In genomic region chr6:28416981-28417380, GRCm38 (mm10) we compare ENCODE assay signal across 34 mouse cellular contexts. TPM values are rescaled to one million over a fixed set of nuclear protein-coding genes. Genes with fewer than 3 reads are reported as not detected.
A peak's percentile ranks its signal among the peaks of the same experiment; 100 is the strongest.
DNase-seq lines count a peak whose midpoint lies in the region; ATAC-seq and TF ChIP-seq lines count a peak whose summit lies in the region.
"Had no signal": no experiment of that assay in that cellular context is flagged by ENCODE, and none has a peak within 500 bp of the region (broad histone marks: within the 10 kb centered on the region; RNA-seq: fewer than 3 reads in every experiment).

No protein-coding gene starts in this region.

- peaks cover 3% of the 10 kb centered on the region; the same call in 1 of the 2 replicates for H3K79me2 ChIP-seq in heart, adult 2 months (replicated peaks; ENCODE audit: control insufficient read depth, insufficient read depth, low read length)

- H3K27ac ChIP-seq in heart, adult 2 months = peak overlapping the region; percentile 83
- H3K27ac ChIP-seq in kidney, embryonic 14.5 days (ENCODE audit: low read depth, low read length) = no peak overlapping the region
- H3K27ac ChIP-seq in heart, embryonic 13.5 days (replicated peaks) = peak overlapping the region; percentile 53; the same call in 1 of the 2 replicates
- H3K27ac ChIP-seq in heart, postnatal 0 days (ENCODE audit: low read depth) = peak overlapping the region; percentile 86
- H3K27ac ChIP-seq: forebrain, embryonic 10.5 days; hindbrain, embryonic 13.5 days; limb, embryonic 12.5 days; liver, embryonic 13.5 days had no signal

- DNase-seq in heart, adult 2 months = peak; percentile 26 to 33
- DNase-seq in heart, postnatal 25 days (ENCODE audit: low spot score) = no peak
- peak; percentile 37 for DNase-seq in kidney, postnatal 14 days
- peak; percentile 28 for DNase-seq in heart, postnatal 0 days (ENCODE audit: low spot score)
- DNase-seq in frontal cortex, postnatal 10 days (ENCODE audit: low spot score in 2 of 2) = no peak
- DNase-seq: adrenal gland, postnatal 36 days; B cell, adult 2 months; cerebellum, adult 11 months; cerebellum, adult 9-11 months; kidney, adult 18-20 months; liver, embryonic 13.5 days; lung, adult 2 months; midbrain, embryonic 14.5 days; retina, postnatal 1 day had no signal

- peaks cover 15% of the 10 kb centered on the region for H3K4me1 ChIP-seq in heart, adult 2 months (ENCODE audit: control insufficient read depth, insufficient read depth, low read length)
- H3K4me1 ChIP-seq in kidney, embryonic 14.5 days (ENCODE audit: control insufficient read depth, insufficient read depth, low read length) = peaks cover 28% of the 10 kb centered on the region
- H3K4me1 ChIP-seq in heart, embryonic 13.5 days = peaks cover 41% of the 10 kb centered on the region
- H3K4me1 ChIP-seq in heart, postnatal 0 days (ENCODE audit: control insufficient read depth, insufficient read depth) = peaks cover 29% of the 10 kb centered on the region

- 0 out of 2 replicates have a peak, but pooled peaks have one; percentile 45 for TF ChIP-seq EP300 in heart, adult 2 months (IDR thresholded peaks at IDR 0.05; ENCODE audit: insufficient read depth, low read depth, low read length)
- no peak for TF ChIP-seq EP300 in heart, postnatal 0 days (IDR thresholded peaks at IDR 0.05; ENCODE audit: low read depth)

- intact Hi-C loops in heart, adult 2 months (cut with DNase I) = no loop called here
- intact Hi-C loops in heart, postnatal 25 days (cut with DNase I) = no loop called here

- WGBS in heart, adult 2 months = 27% methylated on average over 4 of the region's 4 CpGs
- 61% methylated on average over 4 of the region's 4 CpGs for WGBS in kidney, embryonic 14.5 days
- WGBS in heart, embryonic 13.5 days = 65% methylated on average over 4 of the region's 4 CpGs
- WGBS in heart, postnatal 0 days = 51% methylated on average over 4 of the region's 4 CpGs

- H3K36me3 ChIP-seq in heart, adult 2 months (ENCODE audit: control insufficient read depth, insufficient read depth, low read length) = peaks cover 21% of the 10 kb centered on the region
- H3K36me3 ChIP-seq in kidney, embryonic 14.5 days (ENCODE audit: control insufficient read depth, insufficient read depth, low read length) = peaks cover 32% of the 10 kb centered on the region
- H3K36me3 ChIP-seq in heart, embryonic 13.5 days = peaks cover 48% of the 10 kb centered on the region
- peaks cover 33% of the 10 kb centered on the region for H3K36me3 ChIP-seq in heart, postnatal 0 days (replicated peaks; ENCODE audit: control insufficient read depth, insufficient read depth, low read length)

- no peak overlapping the region for H3K4me2 ChIP-seq in kidney, embryonic 14.5 days (replicated peaks; ENCODE audit: low read depth, low read length)
- H3K4me2 ChIP-seq in heart, embryonic 13.5 days = no peak overlapping the region
- H3K4me2 ChIP-seq in heart, postnatal 0 days (ENCODE audit: low read depth, low read length) = peak overlapping the region; percentile 50
- H3K4me2 ChIP-seq: hindbrain, embryonic 13.5 days; limb, embryonic 12.5 days; liver, embryonic 13.5 days had no signal

- peak overlapping the region; percentile 46; the same call in 1 of the 2 replicates for H3K4me3 ChIP-seq in heart, adult 2 months
- no peak overlapping the region for H3K4me3 ChIP-seq in kidney, embryonic 14.5 days (ENCODE audit: low read length)
- H3K4me3 ChIP-seq in heart, embryonic 13.5 days = no peak overlapping the region
- H3K4me3 ChIP-seq in heart, postnatal 0 days (ENCODE audit: low read depth, low read length) = no peak overlapping the region
- H3K4me3 ChIP-seq: forebrain, embryonic 10.5 days; hindbrain, embryonic 13.5 days; limb, embryonic 12.5 days; liver, embryonic 13.5 days had no signal

- no peaks in the 10 kb centered on the region for H3K27me3 ChIP-seq in heart, adult 2 months (ENCODE audit: control insufficient read depth, insufficient read depth, low read length)
- no peaks in the 10 kb centered on the region for H3K27me3 ChIP-seq in kidney, embryonic 14.5 days (ENCODE audit: control insufficient read depth, insufficient read depth, low read length)
- no peaks in the 10 kb centered on the region for H3K27me3 ChIP-seq in heart, embryonic 13.5 days (replicated peaks)
- H3K27me3 ChIP-seq in heart, postnatal 0 days (ENCODE audit: control insufficient read depth, insufficient read depth, low read length) = no peaks in the 10 kb centered on the region
- H3K27me3 ChIP-seq: CH12.LX; hindbrain, embryonic 13.5 days; limb, embryonic 12.5 days; liver, embryonic 13.5 days; Patski had no signal

- TF ChIP-seq POLR2A in heart, adult 2 months (IDR thresholded peaks at IDR 0.05; ENCODE audit: insufficient read depth, low read depth, low read length) = peak; percentile 56; the same call in 1 of the 2 replicates

- TF ChIP-seq CTCF in heart, adult 2 months (IDR thresholded peaks at IDR 0.05) = no peak
- TF ChIP-seq CTCF in heart, postnatal 0 days (IDR thresholded peaks at IDR 0.05; ENCODE audit: low read depth) = no peak

- H3K9me3 ChIP-seq in kidney, embryonic 14.5 days (ENCODE audit: control insufficient read depth, low read length) = no peaks in the 10 kb centered on the region
- H3K9me3 ChIP-seq in heart, embryonic 13.5 days = no peaks in the 10 kb centered on the region
- H3K9me3 ChIP-seq in heart, postnatal 0 days (replicated peaks; ENCODE audit: control insufficient read depth, low read length) = no peaks in the 10 kb centered on the region
- H3K9me3 ChIP-seq: forebrain, embryonic 10.5 days; G1E; hindbrain, embryonic 13.5 days; limb, embryonic 12.5 days; liver, embryonic 13.5 days had no signal

- no peak overlapping the region for H3K9ac ChIP-seq in heart, adult 2 months (ENCODE audit: low read depth, low read length)
- H3K9ac ChIP-seq in kidney, embryonic 14.5 days (ENCODE audit: low read depth, low read length) = no peak overlapping the region
- no peak overlapping the region for H3K9ac ChIP-seq in heart, embryonic 13.5 days
- H3K9ac ChIP-seq in heart, postnatal 0 days (replicated peaks; ENCODE audit: low read depth, low read length) = no peak overlapping the region
- H3K9ac ChIP-seq: hindbrain, embryonic 13.5 days; limb, embryonic 12.5 days; liver, embryonic 13.5 days had no signal

- no peak for ATAC-seq in kidney, embryonic 14.5 days (ENCODE audit: low FRiP score, low TSS enrichment)
- ATAC-seq in heart, embryonic 13.5 days (ENCODE audit: extremely low read depth, insufficient number of reproducible peaks, low FRiP score, low TSS enrichment) = no peak
- ATAC-seq in heart, postnatal 0 days (ENCODE audit: insufficient read depth, low read depth) = no peak
- no peak for ATAC-seq in megakaryocyte progenitor cell, adult 5-6 weeks (replicated peaks; ENCODE audit: poor library complexity)
- ATAC-seq: inflammation-experienced regulatory T-cells, adult 6 months; Patski had no signal

RNA-seq across cellular contexts. Expression of gene Arf5, which starts 6.4 kb away (rescaled TPM):
- total RNA-seq in heart, adult 2 months (2021) = 100 to 1,000 TPM; 150 to 162 TPM
- 239 and 248 TPM in 2 replicates for polyA plus RNA-seq in heart, adult 2 months (2012; rRNA removed)
- total RNA-seq in heart, postnatal 25 days (2021) = 100 to 1,000 TPM; 159 to 161 TPM
- 283 and 293 TPM in 2 replicates for polyA plus RNA-seq in kidney, embryonic 14.5 days (2014; fragmentation: Nextera tagmentation; extraction: Ambion mirVana)
- polyA plus RNA-seq in heart, embryonic 13.5 days (2015; fragmentation: Nextera tagmentation; extraction: Ambion mirVana) = 231 and 250 TPM in 2 replicates
- total RNA-seq in heart, postnatal 0 days (2014; rRNA removed; ENCODE audit: low replicate concordance) = 219 and 253 TPM in 2 replicates
- polyA plus RNA-seq in heart, postnatal 0 days (2015; fragmentation: Nextera tagmentation; extraction: Ambion mirVana) = 235 and 240 TPM in 2 replicates
- total RNA-seq in megakaryocyte progenitor cell, adult 5-6 weeks (2015) = 45.1 and 45.5 TPM in 2 replicates
- 44.2 and 45.2 TPM in 2 replicates for total RNA-seq in megakaryocyte progenitor cell, adult 5-6 weeks (2017)

RNA-seq across cellular contexts. Expression of gene Fscn3, which starts 10.6 kb away (rescaled TPM):
- total RNA-seq in heart, adult 2 months (2021) = not detected
- 0.20 TPM in 1 of 2 replicates, not detected in the other for polyA plus RNA-seq in heart, adult 2 months (2012; rRNA removed)
- not detected for total RNA-seq in heart, postnatal 25 days (2021)
- polyA plus RNA-seq in kidney, embryonic 14.5 days (2014; fragmentation: Nextera tagmentation; extraction: Ambion mirVana) = not detected in 2 replicates
- polyA plus RNA-seq in heart, embryonic 13.5 days (2015; fragmentation: Nextera tagmentation; extraction: Ambion mirVana) = not detected in 2 replicates
- not detected in 2 replicates for total RNA-seq in heart, postnatal 0 days (2014; rRNA removed; ENCODE audit: low replicate concordance)
- not detected in 2 replicates for polyA plus RNA-seq in heart, postnatal 0 days (2015; fragmentation: Nextera tagmentation; extraction: Ambion mirVana)
- not detected in 2 replicates for total RNA-seq in megakaryocyte progenitor cell, adult 5-6 weeks (2015)
- total RNA-seq in megakaryocyte progenitor cell, adult 5-6 weeks (2017) = not detected in 2 replicates
- total RNA-seq: adrenal gland, adult 18-20 months; CH12.LX; G1E; gastrocnemius, adult 8-10 months; granulocyte monocyte progenitor cell, adult 5-6 weeks; layer of hippocampus, adult 8-10 months; left cerebral cortex, postnatal 14 days had no signal
- polyA plus RNA-seq: embryonic facial prominence, embryonic 11.5 days; G1E; hindbrain, embryonic 13.5 days; limb, embryonic 12.5 days; lung, adult 2 months; midbrain, embryonic 14.5 days; neural tube, embryonic 11.5 days; Patski; spleen, adult 2 months had no signal

RNA-seq across cellular contexts. Expression of gene Gcc1, which starts 11.2 kb away (rescaled TPM):
- total RNA-seq in heart, adult 2 months (2021) = 1 to 10 TPM; 8.4 to 9.8 TPM
- 3.2 and 3.6 TPM in 2 replicates for polyA plus RNA-seq in heart, adult 2 months (2012; rRNA removed)
- total RNA-seq in heart, postnatal 25 days (2021) = 1 to 10 TPM; 7.3 to 7.8 TPM
- polyA plus RNA-seq in kidney, embryonic 14.5 days (2014; fragmentation: Nextera tagmentation; extraction: Ambion mirVana) = 4.8 and 8.0 TPM in 2 replicates
- polyA plus RNA-seq in heart, embryonic 13.5 days (2015; fragmentation: Nextera tagmentation; extraction: Ambion mirVana) = 5.4 TPM in 2 replicates
- 5.9 and 6.4 TPM in 2 replicates for total RNA-seq in heart, postnatal 0 days (2014; rRNA removed; ENCODE audit: low replicate concordance)
- polyA plus RNA-seq in heart, postnatal 0 days (2015; fragmentation: Nextera tagmentation; extraction: Ambion mirVana) = 4.2 and 4.3 TPM in 2 replicates
- 4.0 and 4.4 TPM in 2 replicates for total RNA-seq in megakaryocyte progenitor cell, adult 5-6 weeks (2015)
- 9.5 and 10.2 TPM in 2 replicates for total RNA-seq in megakaryocyte progenitor cell, adult 5-6 weeks (2017)

RNA-seq across cellular contexts. Expression of gene Zfp800, which starts 19.2 kb away (rescaled TPM):
- total RNA-seq in heart, adult 2 months (2021) = 10 to 100 TPM in 1 of 2 experiments, 1 to 10 TPM in 1; 9.7 to 11.2 TPM
- 1.3 and 1.6 TPM in 2 replicates for polyA plus RNA-seq in heart, adult 2 months (2012; rRNA removed)
- 10 to 100 TPM in 1 of 2 experiments, 1 to 10 TPM in 1; 9.7 to 12.2 TPM for total RNA-seq in heart, postnatal 25 days (2021)
- 22.7 and 23.2 TPM in 2 replicates for polyA plus RNA-seq in kidney, embryonic 14.5 days (2014; fragmentation: Nextera tagmentation; extraction: Ambion mirVana)
- polyA plus RNA-seq in heart, embryonic 13.5 days (2015; fragmentation: Nextera tagmentation; extraction: Ambion mirVana) = 10.3 and 12.6 TPM in 2 replicates
- total RNA-seq in heart, postnatal 0 days (2014; rRNA removed; ENCODE audit: low replicate concordance) = 18.6 and 19.5 TPM in 2 replicates
- 11.0 and 12.7 TPM in 2 replicates for polyA plus RNA-seq in heart, postnatal 0 days (2015; fragmentation: Nextera tagmentation; extraction: Ambion mirVana)
- 63.6 and 64.3 TPM in 2 replicates for total RNA-seq in megakaryocyte progenitor cell, adult 5-6 weeks (2015)
- 57.3 and 65.0 TPM in 2 replicates for total RNA-seq in megakaryocyte progenitor cell, adult 5-6 weeks (2017)

RNA-seq across cellular contexts. Expression of gene Pax4, which starts 32.2 kb away (rescaled TPM):
- total RNA-seq in heart, adult 2 months (2021) = not detected
- not detected in 2 replicates for polyA plus RNA-seq in heart, adult 2 months (2012; rRNA removed)
- not detected for total RNA-seq in heart, postnatal 25 days (2021)
- not detected in 2 replicates for polyA plus RNA-seq in kidney, embryonic 14.5 days (2014; fragmentation: Nextera tagmentation; extraction: Ambion mirVana)
- not detected in 2 replicates for polyA plus RNA-seq in heart, embryonic 13.5 days (2015; fragmentation: Nextera tagmentation; extraction: Ambion mirVana)
- total RNA-seq in heart, postnatal 0 days (2014; rRNA removed; ENCODE audit: low replicate concordance) = not detected in 2 replicates
- polyA plus RNA-seq in heart, postnatal 0 days (2015; fragmentation: Nextera tagmentation; extraction: Ambion mirVana) = not detected in 2 replicates
- total RNA-seq in megakaryocyte progenitor cell, adult 5-6 weeks (2015) = not detected in 2 replicates
- not detected in 2 replicates for total RNA-seq in megakaryocyte progenitor cell, adult 5-6 weeks (2017)
- total RNA-seq: adrenal gland, adult 18-20 months; adrenal gland, postnatal 36 days; CH12.LX; G1E; gastrocnemius, adult 8-10 months; granulocyte monocyte progenitor cell, adult 5-6 weeks; layer of hippocampus, adult 8-10 months; left cerebral cortex, postnatal 14 days; megakaryocyte-erythroid progenitor cell, adult 5-6 weeks had no signal
- polyA plus RNA-seq: embryonic facial prominence, embryonic 11.5 days; forebrain, embryonic 10.5 days; G1E; hindbrain, embryonic 13.5 days; inflammation-experienced regulatory T-cells, adult 6 months; limb, embryonic 12.5 days; liver, embryonic 13.5 days; lung, adult 2 months; midbrain, embryonic 14.5 days; neural tube, embryonic 11.5 days; Patski; spleen, adult 2 months; testis, adult 2 months had no signal

Comparison
In these comparisons a context has a peak if more than half of its experiments do, and no peak if none do; other contexts are left out.
1. DNase-seq: peak in heart, adult 2 months (2 of 2), kidney, postnatal 14 days (single experiment) and heart, postnatal 0 days (single experiment); none in heart, postnatal 25 days (single experiment) and frontal cortex, postnatal 10 days (0 of 2).